Mouse (Mus musculus) gastrocnemius, postnatal 10 days (tissue): ENCODE measurements around the gene Olfr181. TPM values are rescaled to one million over a fixed set of nuclear protein-coding genes. Genes with fewer than 3 reads are reported as not detected.

ENCODE experiments used
- DNase-seq: peaks from one replicate; pipeline ENCODE4 v3.0.0; 2021; ENCODE audit warnings: mixed read lengths
- long read RNA-seq, 2 experiments: library from polyadenylated mRNA; stranded (forward); transcript quantifications; one replicate each; pipeline ENCODE4 v2.0.0; 2021
- total RNA-seq, 2 experiments: library from RNA; stranded (reverse); gene quantifications; 2 replicates each; pipeline ENCODE4 v1.2.3; 2021

Olfr181 gene
- total RNA-seq = not detected
- long read RNA-seq, experiment 1 = 0 reads
- long read RNA-seq, experiment 2 = 0 reads

GRCm38 (mm10) chr16:58928655-58929054 lies at the start of gene Olfr181:
Gene Olfr181 (minus strand): TSS chr16:58928755.
- DNase-seq = no peak

- no peak for DNase-seq
These were observed 737 bp upstream of the Olfr181 start, which contains the start of gene Olfr180 for GRCm38 (mm10) chr16:58929292-58929691. Gene Olfr180 (minus strand): TSS chr16:58929392.

- no peak for DNase-seq
These were observed 36.6 kb downstream of the Olfr181 start, which contains the start of gene Olfr178 for GRCm38 (mm10) chr16:58891963-58892362. Gene Olfr178 (minus strand): TSS chr16:58892063.

- no peak for DNase-seq
These were observed 44.1 kb downstream of the Olfr181 start for GRCm38 (mm10) chr16:58884416-58884815.

Other genes starting within 250 kb of the Olfr181 start
- not detected for gene Gpr15, start 209.7 kb downstream of the Olfr181 start, total RNA-seq
- 10 to 100 TPM; 54.6 to 68.2 TPM for gene Cldnd1, start 200.8 kb downstream of the Olfr181 start, total RNA-seq
- gene Olfr172, start 165.6 kb downstream of the Olfr181 start, total RNA-seq = not detected
- gene Olfr173, start 128.5 kb downstream of the Olfr181 start, total RNA-seq = not detected
- gene Olfr175-ps1, start 102.0 kb downstream of the Olfr181 start, total RNA-seq = not detected
- not detected for gene Olfr177, start 54.0 kb downstream of the Olfr181 start, total RNA-seq
- gene Olfr178, start 36.7 kb downstream of the Olfr181 start, total RNA-seq = not detected
- gene Olfr180, start 637 bp upstream of the Olfr181 start, total RNA-seq = not detected
- gene Olfr183, start 66.6 kb upstream of the Olfr181 start, total RNA-seq = not detected
- not detected for gene Olfr186, start 101.5 kb upstream of the Olfr181 start, total RNA-seq
- not detected for gene Olfr187, start 111.0 kb upstream of the Olfr181 start, total RNA-seq
- gene Olfr190, start 149.2 kb upstream of the Olfr181 start, total RNA-seq = not detected
- gene Olfr191, start 161.1 kb upstream of the Olfr181 start, total RNA-seq = not detected
- not detected for gene Olfr193, start 183.1 kb upstream of the Olfr181 start, total RNA-seq
- gene Olfr194, start 192.3 kb upstream of the Olfr181 start, total RNA-seq = not detected
- not detected for gene Olfr195, start 218.3 kb upstream of the Olfr181 start, total RNA-seq
- gene Olfr196, start 241.7 kb upstream of the Olfr181 start, total RNA-seq = not detected